Mouse (Mus musculus): ENCODE measurements at regions not wholly inside any gene's neighbourhood (a gene's known extent, or its start where the extent isn't known, plus 50 kb on each side); places are given as distances from the start of the nearest gene placed in this dataset.

- DNase-seq (ENCODE audit: low spot score in 2 of 2), result no peak
Measured at GRCm38 (mm10) chr19:36229941-36230340, 110.0 kb upstream of the Ankrd1 start.

GRCm38 (mm10) chr19:36235131-36235530, 113.0 kb upstream of the Pcgf5 start:
- DNase-seq (ENCODE audit: low spot score in 2 of 2), result no peak

- no peak for DNase-seq (ENCODE audit: low spot score in 2 of 2)
Measured at GRCm38 (mm10) chr19:36236576-36237345, 111.3 kb upstream of the Pcgf5 start.

GRCm38 (mm10) chr19:36237751-36238150, 110.4 kb upstream of the Pcgf5 start:
- DNase-seq (ENCODE audit: low spot score in 2 of 2), result no peak

GRCm38 (mm10) chr19:36238536-36238935, 109.6 kb upstream of the Pcgf5 start:
- no peak for DNase-seq (ENCODE audit: low spot score in 2 of 2)

GRCm38 (mm10) chr19:36242396-36242795, 105.7 kb upstream of the Pcgf5 start:
- no peak for DNase-seq (ENCODE audit: low spot score in 2 of 2)

GRCm38 (mm10) chr19:36242946-36243345, 105.2 kb upstream of the Pcgf5 start:
- no peak for DNase-seq (ENCODE audit: low spot score in 2 of 2)

GRCm38 (mm10) chr19:36252522-36252921, 95.6 kb upstream of the Pcgf5 start:
- DNase-seq (ENCODE audit: low spot score in 2 of 2), result no peak

GRCm38 (mm10) chr19:36257748-36258538, 90.2 kb upstream of the Pcgf5 start:
- peak; percentile 28 to 45 for DNase-seq (ENCODE audit: low spot score in 2 of 2)

- DNase-seq (ENCODE audit: low spot score in 2 of 2), result no peak
Measured at GRCm38 (mm10) chr19:36261819-36262218, 86.3 kb upstream of the Pcgf5 start.

GRCm38 (mm10) chr19:36263923-36264322, 84.2 kb upstream of the Pcgf5 start:
- DNase-seq (ENCODE audit: low spot score in 2 of 2), result no peak

GRCm38 (mm10) chr19:36264397-36264796, 83.7 kb upstream of the Pcgf5 start:
- DNase-seq (ENCODE audit: low spot score in 2 of 2), result no peak

- no peak for DNase-seq (ENCODE audit: low spot score in 2 of 2)
Measured at GRCm38 (mm10) chr19:36265276-36265675, 82.8 kb upstream of the Pcgf5 start.

- DNase-seq (ENCODE audit: low spot score in 2 of 2), result no peak
Measured at GRCm38 (mm10) chr19:36266346-36266745, 81.8 kb upstream of the Pcgf5 start.

- DNase-seq (ENCODE audit: low spot score in 2 of 2), result no peak
Measured at GRCm38 (mm10) chr19:36273466-36273865, 74.6 kb upstream of the Pcgf5 start.

GRCm38 (mm10) chr19:36285465-36285864, 62.6 kb upstream of the Pcgf5 start:
- DNase-seq (ENCODE audit: low spot score in 2 of 2), result no peak

GRCm38 (mm10) chr19:36290778-36291177, 57.3 kb upstream of the Pcgf5 start:
- DNase-seq (ENCODE audit: low spot score in 2 of 2), result no peak

- no peak for DNase-seq (ENCODE audit: low spot score in 2 of 2)
Measured at GRCm38 (mm10) chr19:36293177-36293969, 54.7 kb upstream of the Pcgf5 start.

All from left cerebral cortex, adult 18-20 months (tissue).